Mouse (Mus musculus) heart, embryonic 11.5 days (tissue): ENCODE data around the gene 4930442H23Rik. TPM values are rescaled to one million over a fixed set of nuclear protein-coding genes. Genes with fewer than 3 reads are reported as not detected.
"Not testable (repeated sequence)": the region's sequence is repeated elsewhere in the genome, so short reads cannot be mapped to it uniquely, and the experiment has no call there.

Experiments used
- ATAC-seq: fragments of 200-750 bp; cut with Nextera tagmentation; replicated peaks from 2 replicates; pipeline ENCODE4 v1.8.0; 2017; ENCODE audit warnings: moderate library complexity; ENCODE audit not compliant: insufficient number of reproducible peaks, low FRiP score, low TSS enrichment
- H3K27ac ChIP-seq: fragments of 300-500 bp; sonication (generic); 2 replicates; pipeline ENCODE4 v1.5.1; 2014; ENCODE audit warnings: mild to moderate bottlenecking, low read depth, low read length
- H3K27me3 ChIP-seq: fragments of 300-500 bp; sonication (generic); 2 replicates; pipeline ENCODE4 v1.6.1; 2014; ENCODE audit warnings: mild to moderate bottlenecking, low read length, mixed read lengths; ENCODE audit not compliant: control insufficient read depth, insufficient read depth
- H3K36me3 ChIP-seq: fragments of 300-500 bp; sonication (generic); 2 replicates; pipeline ENCODE4 v1.6.1; 2014; ENCODE audit warnings: mild to moderate bottlenecking, low read length, moderate library complexity, mixed read lengths; ENCODE audit not compliant: control insufficient read depth, insufficient read depth
- H3K4me1 ChIP-seq: fragments of 300-500 bp; sonication (generic); 2 replicates; pipeline ENCODE4 v1.6.1; 2014; ENCODE audit warnings: low read length; ENCODE audit not compliant: control insufficient read depth, insufficient read depth
- H3K4me2 ChIP-seq: fragments of 300-500 bp; sonication (generic); 2 replicates; pipeline ENCODE4 v1.6.1; 2014; ENCODE audit warnings: mild to moderate bottlenecking, moderate library complexity
- H3K4me3 ChIP-seq: fragments of 300-500 bp; sonication (generic); 2 replicates; pipeline ENCODE4 v1.5.1; 2014; ENCODE audit warnings: low read depth, low read length
- H3K9ac ChIP-seq: fragments of 300-500 bp; sonication (generic); 2 replicates; pipeline ENCODE4 v1.6.1; 2014; ENCODE audit warnings: mild to moderate bottlenecking, low read depth, low read length, moderate library complexity
- H3K9me3 ChIP-seq: fragments of 300-500 bp; sonication (generic); replicated peaks from 2 replicates; pipeline ENCODE4 v1.6.1; 2016; ENCODE audit warnings: low read length; ENCODE audit not compliant: control insufficient read depth
- WGBS: fragments of 180-500 bp; shearing (Covaris S2); extraction: QIAGEN DNeasy Blood & Tissue Kit; methylation state at CpG from one replicate; pipeline ENCODE4 v1.1.7; 2014; ENCODE audit not compliant: insufficient replicate concordance; 5-methylcytosine and 5-hydroxymethylcytosine counted together
- polyA plus RNA-seq: library from polyadenylated mRNA; unstranded; fragments of >200 nt; fragmentation: Nextera tagmentation; extraction: Ambion mirVana; gene quantifications from 2 replicates; pipeline ENCODE4 v1.2.1, GENCODE M21; 2014

Gene 4930442H23Rik
- 0.21 TPM in 1 of 2 replicates, not detected in the other for polyA plus RNA-seq

DNA sequence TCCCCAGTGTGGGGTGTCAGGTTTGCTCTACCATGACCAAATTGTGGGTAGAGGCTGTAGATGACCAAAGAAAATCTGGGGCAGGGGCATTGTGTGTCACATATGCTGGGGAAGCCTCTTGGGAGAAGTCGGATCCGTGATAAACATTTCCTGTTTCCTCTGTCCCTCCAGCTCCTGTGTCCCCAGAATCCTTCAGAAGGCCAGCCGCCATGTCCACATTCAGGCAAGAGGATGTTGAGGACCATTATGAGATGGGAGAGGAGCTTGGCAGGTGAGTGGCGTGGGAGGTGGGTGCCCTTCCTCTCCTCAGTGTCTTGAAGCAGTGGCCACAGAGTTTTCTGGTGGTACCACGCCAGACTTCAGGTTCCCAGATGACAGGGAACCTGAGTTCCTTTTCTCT is at the start of gene 4930442H23Rik:
TSS of gene 4930442H23Rik (minus strand) at position 45 of the 400 bp plus-strand sequence.
- peak within 1 kb of the TSS; percentile 62 for H3K4me3 ChIP-seq
- H3K27me3 ChIP-seq: no peaks in the 10 kb centered on the region
- H3K4me1 ChIP-seq: peaks cover 24% of the 10 kb centered on the region
- H3K9ac ChIP-seq: peak within 1 kb of the TSS; percentile 79
- no peaks in the 10 kb centered on the region for H3K9me3 ChIP-seq
- H3K27ac ChIP-seq: peak within 1 kb of the TSS; percentile 91
- H3K36me3 ChIP-seq: peaks cover 45% of the 10 kb centered on the region
- peak within 1 kb of the TSS; percentile 68 for H3K4me2 ChIP-seq
- ATAC-seq: no peak
- 79% methylated on average over 5 of the region's 5 CpGs for WGBS

- Histone ChIP-seq H3K9me3 (no peaks in the 10 kb centered on the region), H3K4me1 (peaks cover 13% of the 10 kb centered on the region; the same call in 1 of the 2 replicates), H3K36me3 (no peaks in the 10 kb centered on the region), H3K4me3 (peak overlapping the region; percentile 79), H3K27ac (peak overlapping the region; percentile 31), H3K27me3 (peaks cover 36% of the 10 kb centered on the region), H3K4me2 (peak overlapping the region; percentile 64), H3K9ac (peak overlapping the region; percentile 82)
- peak; percentile 67 for ATAC-seq
- 0% methylated on average over 21 of the region's 28 CpGs for WGBS
Observed at GRCm38 (mm10) chr10:81233226-81233585, 49.6 kb upstream of the 4930442H23Rik start.

GRCm38 (mm10) chr10:81232580-81233225 is 49.1 kb upstream of the 4930442H23Rik start, which contains the start of gene Zfr2:
Gene Zfr2 (plus strand): TSS chr10:81233155.
- peak within 1 kb of the TSS; percentile 64 for H3K4me2 ChIP-seq
- 8% methylated on average over 24 of the region's 29 CpGs for WGBS
- ATAC-seq: peak; percentile 82
- peak within 1 kb of the TSS; percentile 31 for H3K27ac ChIP-seq
- peak within 1 kb of the TSS; percentile 79 for H3K4me3 ChIP-seq
- H3K4me1 ChIP-seq: peaks cover 13% of the 10 kb centered on the region; the same call in 1 of the 2 replicates
- H3K9me3 ChIP-seq: no peaks in the 10 kb centered on the region
- H3K27me3 ChIP-seq: peaks cover 31% of the 10 kb centered on the region
- H3K36me3 ChIP-seq: no peaks in the 10 kb centered on the region
- H3K9ac ChIP-seq: peak within 1 kb of the TSS; percentile 82

DNA sequence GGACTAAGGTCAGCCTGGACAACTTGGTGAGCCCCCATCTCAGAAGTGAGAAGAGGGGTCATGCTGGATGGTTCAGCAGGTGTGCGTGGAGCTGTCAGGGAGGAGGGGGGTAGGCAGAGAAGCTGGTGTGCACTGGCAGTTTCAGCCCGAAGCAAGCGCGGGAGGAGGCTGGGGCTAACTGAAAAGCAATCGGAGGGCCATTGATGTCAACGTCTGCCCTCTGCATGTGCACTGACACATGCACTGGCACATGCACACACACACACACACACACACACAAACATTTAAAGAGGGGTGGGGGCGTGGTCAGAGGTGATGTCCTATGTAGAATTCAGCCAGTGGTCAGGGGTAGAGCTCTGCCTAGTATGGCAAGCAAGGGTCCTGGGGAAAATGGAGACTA is 47.8 kb upstream of the 4930442H23Rik start:
- Histone ChIP-seq H3K4me2 (no peak overlapping the region), H3K27me3 (peaks cover 27% of the 10 kb centered on the region), H3K36me3 (no peaks in the 10 kb centered on the region), H3K27ac (no peak overlapping the region), H3K4me1 (peaks cover 13% of the 10 kb centered on the region; the same call in 1 of the 2 replicates), H3K9ac (no peak overlapping the region), H3K4me3 (no peak overlapping the region), H3K9me3 (no peaks in the 10 kb centered on the region)
- ATAC-seq: no peak
- 51% methylated on average over 7 of the region's 7 CpGs for WGBS

DNA sequence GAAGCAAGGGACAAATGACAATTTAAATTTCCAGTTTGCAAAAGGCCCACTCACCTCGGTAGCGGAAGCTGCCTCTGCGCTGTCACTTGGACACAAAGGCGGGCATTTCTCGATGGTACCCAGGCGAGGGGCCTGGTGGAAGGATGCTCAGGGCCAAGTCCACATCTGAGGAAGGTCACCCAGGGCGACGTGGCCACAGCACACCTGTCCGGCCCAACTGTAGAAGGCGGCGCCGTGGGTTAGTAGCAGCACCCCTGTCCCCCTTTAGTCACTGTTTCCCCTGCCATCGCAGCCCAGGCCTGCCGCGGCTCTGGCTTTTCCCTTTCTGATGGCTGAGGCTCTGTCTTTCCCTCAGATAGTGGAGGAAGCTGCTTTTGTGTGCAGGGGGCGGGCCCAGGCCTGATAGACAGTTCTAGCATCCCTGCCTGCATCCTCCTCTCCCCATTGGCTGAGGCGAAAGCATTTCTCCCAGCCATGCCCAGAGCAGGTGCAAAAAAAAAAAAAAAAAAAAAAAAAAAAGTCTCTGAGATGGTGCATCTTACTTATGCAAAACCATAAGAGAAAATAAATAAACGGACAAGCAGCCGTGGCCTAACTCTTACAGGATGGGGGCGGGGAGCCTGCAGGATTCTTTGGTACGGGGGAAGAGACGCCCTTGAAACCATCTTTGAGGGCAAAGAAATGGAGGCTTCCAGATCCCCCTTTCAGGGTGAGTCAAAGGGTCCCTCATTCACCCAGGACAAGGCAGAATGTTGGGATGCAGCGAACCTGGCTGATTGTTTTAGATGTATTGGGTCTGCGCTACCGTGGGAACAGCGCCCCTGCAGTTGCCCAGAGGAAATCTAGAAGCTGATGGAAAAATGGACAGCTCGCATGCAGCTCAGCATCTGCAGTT is 47.0 kb upstream of the 4930442H23Rik start, which contains the start of gene Atcay:
TSS of gene Atcay (minus strand) at position 396 of the 895 bp plus-strand sequence.
- no peaks in the 10 kb centered on the region for H3K9me3 ChIP-seq
- peak within 1 kb of the TSS; percentile 16 for H3K4me3 ChIP-seq
- peak within 1 kb of the TSS; percentile 56 for H3K4me2 ChIP-seq
- 17% methylated on average over 27 of the region's 27 CpGs for WGBS
- H3K27me3 ChIP-seq: peaks cover 27% of the 10 kb centered on the region
- no peaks in the 10 kb centered on the region for H3K36me3 ChIP-seq
- peaks cover 13% of the 10 kb centered on the region; the same call in 1 of the 2 replicates for H3K4me1 ChIP-seq
- no peak for ATAC-seq
- peak within 1 kb of the TSS; percentile 34; the same call in 1 of the 2 replicates for H3K9ac ChIP-seq
- H3K27ac ChIP-seq: no peak within 1 kb of the TSS

DNA sequence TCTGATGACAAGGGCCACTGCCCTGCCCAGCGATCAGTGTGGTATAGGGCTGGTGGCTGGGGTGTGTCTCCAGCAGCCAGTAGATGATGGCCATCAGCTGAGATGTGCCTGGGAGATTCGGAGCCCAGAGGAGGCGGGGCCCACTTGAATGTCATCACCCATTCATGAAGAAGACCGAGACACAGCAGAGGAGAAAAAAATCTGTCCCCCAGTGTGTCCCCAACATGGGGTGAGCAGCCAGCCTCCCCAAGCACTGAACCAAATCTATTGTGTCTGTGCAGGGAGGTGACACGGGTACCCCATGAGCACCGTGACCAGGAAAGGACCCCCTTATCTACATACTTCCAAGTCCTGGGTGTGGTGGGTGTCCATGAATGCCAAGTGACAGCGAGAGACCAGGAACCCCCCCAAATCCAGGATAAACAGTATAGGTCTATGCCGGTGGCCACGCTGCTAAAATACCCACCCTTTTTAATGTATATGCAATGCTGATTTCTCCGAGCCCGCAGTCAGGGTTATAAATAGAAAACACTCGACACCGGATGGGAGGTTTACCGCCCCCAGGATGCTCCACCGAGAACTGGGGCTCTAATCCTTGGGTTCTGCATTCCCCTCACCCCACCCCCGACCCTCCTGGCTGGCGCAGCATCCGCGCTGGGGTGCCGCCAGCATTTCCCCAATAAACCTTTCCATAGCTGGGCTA is 46.2 kb upstream of the 4930442H23Rik start:
- H3K4me1 ChIP-seq: peaks cover 13% of the 10 kb centered on the region; the same call in 1 of the 2 replicates
- H3K9ac ChIP-seq: peak overlapping the region; percentile 34; the same call in 1 of the 2 replicates
- peak overlapping the region; percentile 56 for H3K4me2 ChIP-seq
- peaks cover 27% of the 10 kb centered on the region for H3K27me3 ChIP-seq
- H3K4me3 ChIP-seq: peak overlapping the region; percentile 16
- no peak for ATAC-seq
- 12% methylated on average over 20 of the region's 20 CpGs for WGBS
- H3K36me3 ChIP-seq: no peaks in the 10 kb centered on the region
- no peaks in the 10 kb centered on the region for H3K9me3 ChIP-seq
- no peak overlapping the region for H3K27ac ChIP-seq

DNA sequence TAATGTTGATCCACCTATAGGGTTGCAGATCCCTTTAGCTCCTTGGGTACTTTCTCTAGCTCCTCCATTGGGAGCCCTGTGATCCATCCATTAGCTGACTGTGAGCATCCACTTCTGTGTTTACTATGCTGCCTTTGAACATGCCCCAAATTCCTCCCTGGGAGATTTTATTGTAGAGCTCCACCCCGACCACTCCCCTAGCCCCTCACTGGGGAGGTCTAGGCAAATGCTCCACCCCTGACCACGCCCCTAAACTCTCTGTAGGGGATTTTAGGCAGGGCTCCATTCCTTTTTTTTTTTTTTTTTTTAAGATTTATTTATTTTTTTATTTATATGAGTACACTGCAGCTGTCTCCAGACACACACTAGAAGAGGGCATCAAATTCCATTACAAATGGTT is 40.1 kb upstream of the 4930442H23Rik start:
- H3K9ac ChIP-seq, H3K4me3 ChIP-seq, ATAC-seq, H3K27me3 ChIP-seq, H3K36me3 ChIP-seq, H3K4me1 ChIP-seq, H3K4me2 ChIP-seq, H3K27ac ChIP-seq, H3K9me3 ChIP-seq: not testable (repeated sequence)
- 47% methylated on average over 2 of the region's 2 CpGs for WGBS

- Histone ChIP-seq H3K4me1 (no peaks in the 10 kb centered on the region), H3K4me3 (no peak overlapping the region), H3K27ac (no peak overlapping the region), H3K36me3 (no peaks in the 10 kb centered on the region), H3K4me2 (no peak overlapping the region), H3K9me3 (no peaks in the 10 kb centered on the region), H3K27me3 (peaks cover 3% of the 10 kb centered on the region; the same call in 1 of the 2 replicates), H3K9ac (no peak overlapping the region)
- no peak for ATAC-seq
- 76% methylated on average over 5 of the region's 5 CpGs for WGBS
Observed at GRCm38 (mm10) chr10:81221402-81222015, 37.9 kb upstream of the 4930442H23Rik start.
